Comparison of ENCODE assay signal across 8 mouse cellular contexts in the genomic region with DNA sequence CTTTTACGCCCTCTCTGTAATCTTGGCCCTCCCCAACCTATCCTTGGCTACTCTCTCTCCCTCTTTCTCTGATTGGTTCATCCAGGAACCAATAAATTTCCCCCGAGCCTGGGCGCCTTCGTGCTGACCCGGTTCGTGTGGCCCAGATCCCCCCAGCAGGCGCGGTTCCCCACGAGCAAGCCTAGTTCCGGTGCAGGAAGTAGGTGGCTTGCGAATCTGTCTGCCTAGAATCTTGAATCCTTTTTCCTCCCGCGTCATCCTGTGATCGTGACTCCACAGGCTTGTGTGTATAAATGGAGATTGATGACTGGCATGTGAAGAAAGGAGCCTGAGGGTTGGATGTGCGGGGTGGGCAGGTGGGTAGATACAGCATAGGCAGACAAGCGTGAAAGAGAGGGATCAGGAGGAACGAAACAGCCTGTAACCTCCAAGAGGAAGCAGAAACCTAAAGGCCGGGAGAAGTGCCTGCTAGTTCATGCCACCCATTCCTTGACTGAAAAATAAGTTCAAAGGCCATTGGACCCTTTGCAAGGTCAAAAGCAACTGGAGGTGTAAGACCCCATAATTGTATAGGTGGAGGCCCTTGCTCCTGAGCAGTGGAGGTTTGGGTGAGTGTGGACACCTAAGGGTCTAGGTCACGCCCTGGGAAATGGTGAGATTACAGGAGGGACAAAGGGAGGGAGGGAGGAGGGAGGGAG. TPM values are rescaled to one million over a fixed set of nuclear protein-coding genes. Genes with fewer than 3 reads are reported as not detected.
DNase-seq lines count a peak whose midpoint lies in the region.

No protein-coding gene starts in this region.

- peak; percentile 65 for DNase-seq in Muller cell, postnatal 12 days (ENCODE audit: inconsistent ontology term)
- peak; percentile 81 for DNase-seq in cerebellum, adult 9-10 months
- DNase-seq in frontal cortex, postnatal 10 days (ENCODE audit: low spot score in 2 of 2): peak; percentile 57 to 66
- peak; percentile 76 for DNase-seq in induced T-regulatory cell, adult 2 months (ENCODE audit: low read depth)
- DNase-seq in layer of hippocampus, postnatal 36 days: peak; percentile 61 to 62
- DNase-seq in lung, postnatal 10 days: peak; percentile 7
- DNase-seq in right cerebral cortex, adult 2 months (ENCODE audit: low spot score in 2 of 2): peak; percentile 80
- DNase-seq in ovary, postnatal 14 days (ENCODE audit: low spot score): no peak

RNA-seq across cellular contexts. Expression of gene Ppm1h, which starts 2.0 kb away (rescaled TPM):
- total RNA-seq in layer of hippocampus, postnatal 36 days (2021): 10 to 100 TPM; 74.1 to 77.7 TPM
